Mouse (Mus musculus) MEL (cell line): Measurements from ENCODE around the gene Celsr1. TPM values are rescaled to one million over a fixed set of nuclear protein-coding genes. Genes with fewer than 3 reads are reported as not detected.

Experiments used
- DNase-seq: peaks from one replicate; pipeline ENCODE4 v3.0.0; 2011; ENCODE audit warnings: low read depth, low spot score
- H3K27ac ChIP-seq: 2 replicates; pipeline ENCODE4 v1.5.1; 2012; ENCODE audit warnings: low read depth, mild to moderate bottlenecking, control low read depth, low read length, moderate library complexity; ENCODE audit not compliant: control insufficient read depth
- H3K27me3 ChIP-seq, 2 experiments: fragments of 150-350 bp in 1 of 2; sonication (generic) in 1 of 2; 2 replicates each; pipeline ENCODE4 v1.6.1; 2012; ENCODE audit warnings: low read length in 2 of 2, mild to moderate bottlenecking in 2 of 2, improper control_type of control experiment in 1 of 2, moderate library complexity in 1 of 2; ENCODE audit not compliant: insufficient read depth in 2 of 2, control insufficient read depth in 1 of 2
- H3K36me3 ChIP-seq, 2 experiments: 2 replicates each; pipeline ENCODE4 v1.6.1; 2012 to 2014; ENCODE audit warnings: low read length in 2 of 2, improper control_type of control experiment in 1 of 2, inconsistent platforms in 1 of 2, mild to moderate bottlenecking in 1 of 2; ENCODE audit not compliant: insufficient read depth in 2 of 2, control insufficient read depth in 1 of 2
- H3K4me1 ChIP-seq, 2 experiments: fragments of 150-350 bp in 1 of 2; sonication (generic) in 1 of 2; 2 replicates each; pipeline ENCODE4 v1.6.1; 2012; ENCODE audit warnings: low read length in 2 of 2, improper control_type of control experiment in 1 of 2, mild to moderate bottlenecking in 1 of 2; ENCODE audit not compliant: insufficient read depth in 2 of 2, control insufficient read depth in 1 of 2
- H3K4me3 ChIP-seq, 2 experiments: fragments of 150-350 bp in 1 of 2; sonication (generic) in 1 of 2; 2 replicates each; pipeline ENCODE4 v1.5.1; 2012; ENCODE audit warnings: low read depth in 2 of 2, low read length in 2 of 2, mild to moderate bottlenecking in 2 of 2, moderate library complexity in 2 of 2, control low read depth in 1 of 2, improper control_type of control experiment in 1 of 2; ENCODE audit not compliant: control insufficient read depth in 1 of 2, insufficient read depth in 1 of 2
- H3K79me2 ChIP-seq: 2 replicates; pipeline ENCODE4 v1.6.1; 2012; ENCODE audit warnings: mild to moderate bottlenecking, low read length, moderate library complexity; ENCODE audit not compliant: control insufficient read depth, poor library complexity, insufficient read depth
- H3K9ac ChIP-seq: 2 replicates; pipeline ENCODE4 v1.6.1; 2012; ENCODE audit warnings: low read depth, mild to moderate bottlenecking, control low read depth, low read length, moderate library complexity; ENCODE audit not compliant: control insufficient read depth, poor library complexity, severe bottlenecking
- H3K9me3 ChIP-seq: fragments of 150-350 bp; sonication (generic); replicated peaks from 2 replicates; pipeline ENCODE4 v1.6.1; 2012; ENCODE audit warnings: mild to moderate bottlenecking, low read length, improper control_type of control experiment, moderate library complexity; ENCODE audit not compliant: insufficient read depth
- BHLHE40 ChIP-seq: IDR thresholded peaks from 2 replicates; pipeline ENCODE4 v1.6.1; 2012; ENCODE audit warnings: low read depth, mild to moderate bottlenecking, inconsistent platforms, low read length, improper control_type of control experiment, borderline replicate concordance
- CHD1 ChIP-seq: IDR thresholded peaks from 2 replicates; pipeline ENCODE4 v1.6.1; 2012; ENCODE audit warnings: low read depth, mild to moderate bottlenecking, inconsistent platforms, low read length, improper control_type of control experiment
- CTCF ChIP-seq, 3 experiments: IDR thresholded peaks in 2 of 3; conservative IDR thresholded peaks in 1 of 3; 2 replicates each; pipeline ENCODE4 v1.5.1; 2011 to 2012; ENCODE audit warnings: low read length in 3 of 3, low read depth in 2 of 3, mild to moderate bottlenecking in 2 of 3, improper control_type of control experiment in 1 of 3, inconsistent platforms in 1 of 3, mixed read lengths in 1 of 3, moderate library complexity in 1 of 3; ENCODE audit not compliant: control insufficient read depth in 1 of 3, insufficient read depth in 1 of 3, poor library complexity in 1 of 3, severe bottlenecking in 1 of 3
- E2F4 ChIP-seq: IDR thresholded peaks from 2 replicates; pipeline ENCODE4 v1.6.1; 2011; ENCODE audit warnings: low read depth, low read length, improper control_type of control experiment, borderline replicate concordance
- EP300 ChIP-seq, 2 experiments: IDR thresholded peaks; 2 replicates each; pipeline ENCODE4 v1.6.1; 2011; ENCODE audit warnings: improper control_type of control experiment in 2 of 2, low read length in 2 of 2, low read depth in 1 of 2, mild to moderate bottlenecking in 1 of 2
- HCFC1 ChIP-seq: IDR thresholded peaks from 2 replicates; pipeline ENCODE4 v1.6.1; 2012; ENCODE audit warnings: low read depth, mild to moderate bottlenecking, inconsistent platforms, low read length, improper control_type of control experiment, moderate library complexity
- MEF2A ChIP-seq: IDR thresholded peaks from 2 replicates; pipeline ENCODE4 v1.6.1; 2014; ENCODE audit warnings: low read depth, mild to moderate bottlenecking, inconsistent platforms, low read length, improper control_type of control experiment; ENCODE audit not compliant: poor library complexity, insufficient replicate concordance, severe bottlenecking; ENCODE audit errors: extremely low read depth
- MXI1 ChIP-seq: IDR thresholded peaks from 2 replicates; pipeline ENCODE4 v1.6.1; 2011; ENCODE audit warnings: mild to moderate bottlenecking, low read depth, low read length, improper control_type of control experiment
- MYC ChIP-seq: IDR thresholded peaks from 2 replicates; pipeline ENCODE4 v1.6.1; 2011; ENCODE audit warnings: low read depth, mild to moderate bottlenecking, low read length, improper control_type of control experiment, moderate library complexity
- NRF1 ChIP-seq: IDR thresholded peaks from 2 replicates; pipeline ENCODE4 v1.6.1; 2014; ENCODE audit warnings: low read depth, mild to moderate bottlenecking, inconsistent platforms, low read length, improper control_type of control experiment, moderate library complexity; ENCODE audit not compliant: poor library complexity, insufficient read depth, severe bottlenecking
- RAD21 ChIP-seq: IDR thresholded peaks from 2 replicates; pipeline ENCODE4 v1.6.1; 2011; ENCODE audit warnings: mild to moderate bottlenecking, low read depth, low read length, improper control_type of control experiment
- TAL1 ChIP-seq: IDR thresholded peaks from 2 replicates; pipeline ENCODE4 v1.6.1; 2012; ENCODE audit warnings: mild to moderate bottlenecking, inconsistent platforms, low read length, moderate library complexity, mixed read lengths
- USF2 ChIP-seq, 2 experiments: IDR thresholded peaks; 2 replicates each; pipeline ENCODE4 v1.6.1; 2011 to 2012; ENCODE audit warnings: improper control_type of control experiment in 2 of 2, low read length in 2 of 2, borderline replicate concordance in 1 of 2, inconsistent platforms in 1 of 2, low read depth in 1 of 2, mild to moderate bottlenecking in 1 of 2; ENCODE audit not compliant: insufficient read depth in 1 of 2
- ZC3H11A ChIP-seq: IDR thresholded peaks from 2 replicates; pipeline ENCODE4 v1.6.1; 2012; ENCODE audit warnings: low read depth, mild to moderate bottlenecking, inconsistent platforms, low read length, improper control_type of control experiment
- ZKSCAN1 ChIP-seq: IDR thresholded peaks from 2 replicates; pipeline ENCODE4 v1.6.1; 2012; ENCODE audit warnings: low read depth, mild to moderate bottlenecking, inconsistent platforms, low read length, improper control_type of control experiment, moderate library complexity
- ZMIZ1 ChIP-seq: IDR thresholded peaks from 2 replicates; pipeline ENCODE4 v1.6.1; 2012; ENCODE audit warnings: low read depth, mild to moderate bottlenecking, inconsistent platforms, low read length, improper control_type of control experiment, moderate library complexity
- polyA plus RNA-seq, 2 experiments: library from polyadenylated mRNA; stranded (reverse) in 1 of 2; unstranded in 1 of 2; fragments of >175 nt in 1 of 2; fragments of >200 nt in 1 of 2; gene quantifications; 2 replicates each; pipeline versions ENCODE4 v1.2.1 to v1.2.4; 2012; ENCODE audit warnings: low replicate concordance in 2 of 2, low read depth in 1 of 2; ENCODE audit not compliant: insufficient read length in 2 of 2, insufficient read depth in 1 of 2, missing spikeins in 1 of 2
- total RNA-seq: library from RNA; depleted of rRNA; stranded (reverse); fragments of 300-350 nt; gene quantifications from 2 replicates; pipeline ENCODE4 v1.2.3, GENCODE M21; 2012

Gene Celsr1
- total and polyA plus RNA-seq, 3 experiments, result 0.12 to 0.42 TPM; not detected in 1

DNA sequence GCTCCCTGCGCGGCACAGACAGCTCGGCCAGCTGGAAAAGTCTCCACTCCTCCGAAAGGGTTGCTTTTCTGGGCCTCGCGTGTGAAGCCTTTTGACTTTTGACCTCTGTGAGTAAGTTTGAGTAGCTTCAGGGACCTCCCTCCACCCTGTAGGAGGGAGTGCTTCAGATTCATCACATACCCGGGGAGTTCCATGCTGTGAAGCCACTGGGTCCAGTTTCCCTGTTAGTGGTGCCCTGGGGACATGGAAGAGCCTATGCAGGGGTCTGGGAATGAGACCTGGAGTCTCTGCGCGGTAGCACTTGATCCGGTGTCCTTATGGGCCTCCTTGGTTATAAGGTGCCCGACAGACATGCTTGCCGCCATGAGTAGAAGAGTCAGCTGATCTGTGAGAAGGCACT lies 48.1 kb upstream of the Celsr1 start:
- Histone ChIP-seq H3K9me3 (no peaks in the 10 kb centered on the region), H3K27ac (no peak overlapping the region), H3K36me3 (no peaks in the 10 kb centered on the region; a peak in 1 of 4 replicates), H3K4me1 (no peaks in the 10 kb centered on the region), H3K4me3 (no peak overlapping the region), H3K27me3 (no peaks in the 10 kb centered on the region), H3K79me2 (peaks cover 29% of the 10 kb centered on the region), H3K9ac (no peak overlapping the region)
- no peak for DNase-seq
- TF ChIP-seq ZMIZ1, result no peak
- no peak for TF ChIP-seq HCFC1
- TF ChIP-seq CTCF (IDR thresholded peaks at IDR 0.05 in 2 of 3, conservative IDR thresholded peaks at IDR 0.05 in 1 of 3; ENCODE audit: control insufficient read depth in 1 of 3, insufficient read depth in 1 of 3, low read depth in 2 of 3, low read length in 3 of 3, poor library complexity in 1 of 3, severe bottlenecking in 1 of 3), result no peak
- no peak for TF ChIP-seq MXI1
- no peak for TF ChIP-seq TAL1
- no peak for TF ChIP-seq ZC3H11A
- TF ChIP-seq MEF2A, result no peak
- TF ChIP-seq E2F4, result no peak
- no peak for TF ChIP-seq EP300 (IDR thresholded peaks at IDR 0.05; ENCODE audit: low read depth in 1 of 2, low read length in 2 of 2)
- TF ChIP-seq NRF1, result no peak
- no peak for TF ChIP-seq RAD21
- no peak for TF ChIP-seq BHLHE40
- no peak for TF ChIP-seq MYC
- TF ChIP-seq USF2 (IDR thresholded peaks at IDR 0.05; ENCODE audit: borderline replicate concordance in 1 of 2, insufficient read depth in 1 of 2, low read depth in 1 of 2, low read length in 2 of 2), result no peak
- TF ChIP-seq CHD1, result no peak

DNA sequence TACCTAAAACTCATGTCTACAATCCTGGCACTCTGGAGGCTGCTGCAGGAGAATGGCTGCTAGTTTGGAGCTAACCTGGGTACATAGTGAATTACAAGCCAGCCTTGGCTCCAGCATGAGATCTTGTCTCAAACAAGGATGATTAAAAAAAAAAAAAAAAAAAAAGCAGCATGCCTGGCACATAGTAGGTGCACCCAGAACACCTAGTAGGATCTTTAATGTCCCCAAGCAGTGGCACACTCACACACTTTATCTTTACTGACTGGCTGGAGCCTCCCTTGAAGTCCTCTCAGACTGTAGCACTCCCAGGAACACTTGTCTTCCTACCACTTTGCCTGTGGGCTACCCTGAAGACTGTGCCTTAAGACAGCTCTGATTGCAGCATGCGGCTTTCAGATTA lies 46.8 kb upstream of the Celsr1 start:
- Histone ChIP-seq H3K79me2 (peaks cover 29% of the 10 kb centered on the region), H3K9ac (no peak overlapping the region), H3K4me1 (no peaks in the 10 kb centered on the region), H3K4me3 (no peak overlapping the region), H3K27me3 (no peaks in the 10 kb centered on the region), H3K9me3 (no peaks in the 10 kb centered on the region), H3K27ac (no peak overlapping the region), H3K36me3 (no peaks in the 10 kb centered on the region; a peak in 1 of 4 replicates)
- TF ChIP-seq ZKSCAN1 (peak; percentile 99), TAL1 (no peak)
- no peak for DNase-seq
